Mouse (Mus musculus) spleen, adult 2 months (tissue): ENCODE measurements around the gene Cd19. TPM values are rescaled to one million over a fixed set of nuclear protein-coding genes. Genes with fewer than 3 reads are reported as not detected.

Experiments
- DNase-seq, 2 experiments: peaks; one replicate each; pipeline versions ENCODE4 v3.0.0 to v3.0.0-alpha.2; 2012 to 2021; ENCODE audit warnings: low spot score in 2 of 2, low read depth in 1 of 2
- H3K27ac ChIP-seq: fragments of 200-500 bp; 2 replicates; pipeline ENCODE4 v1.5.1; 2012; ENCODE audit warnings: low read length, inconsistent platforms; ENCODE audit not compliant: insufficient read depth
- H3K27me3 ChIP-seq: fragments of 200-500 bp; 2 replicates; pipeline ENCODE4 v1.6.1; 2012; ENCODE audit warnings: mild to moderate bottlenecking, moderate library complexity, low read length, inconsistent platforms; ENCODE audit not compliant: control insufficient read depth, insufficient read depth
- H3K36me3 ChIP-seq: fragments of 200-500 bp; 2 replicates; pipeline ENCODE4 v1.6.1; 2012; ENCODE audit warnings: mild to moderate bottlenecking, low read length, inconsistent platforms; ENCODE audit not compliant: control insufficient read depth, insufficient read depth
- H3K4me1 ChIP-seq: fragments of 200-500 bp; 2 replicates; pipeline ENCODE4 v1.6.1; 2011; ENCODE audit warnings: inconsistent platforms; ENCODE audit not compliant: control insufficient read depth, insufficient read depth, insufficient read length
- H3K4me3 ChIP-seq: fragments of 200-500 bp; 2 replicates; pipeline ENCODE4 v1.5.1; 2011; ENCODE audit warnings: mild to moderate bottlenecking, inconsistent platforms; ENCODE audit not compliant: insufficient read depth, insufficient read length; ENCODE audit errors: extremely low read depth
- CTCF ChIP-seq: fragments of 200-500 bp; IDR thresholded peaks from 2 replicates; pipeline ENCODE4 v1.5.1; 2011; ENCODE audit warnings: mild to moderate bottlenecking, inconsistent platforms; ENCODE audit not compliant: insufficient read depth, insufficient read length, insufficient replicate concordance; ENCODE audit errors: extremely low read depth
- POLR2A ChIP-seq: fragments of 200-500 bp; IDR thresholded peaks from 2 replicates; pipeline ENCODE4 v1.6.1; 2011; ENCODE audit warnings: low read depth, low read length, inconsistent platforms
- WGBS: fragments of 180-500 bp; shearing (Covaris S2); methylation state at CpG from one replicate; pipeline ENCODE4 v1.1.7; 2018; 5-methylcytosine and 5-hydroxymethylcytosine counted together
- polyA plus RNA-seq: library from polyadenylated mRNA; depleted of rRNA; stranded (reverse); fragments of >200 nt; gene quantifications from 2 replicates; pipeline ENCODE4 v1.2.3, GENCODE M21; 2012; rRNA removed

Gene Cd19
- polyA plus RNA-seq, 1 experiment, result 290 TPM

GRCm38 (mm10) chr7:126369393-126369792 lies 45.3 kb downstream of the Cd19 start, which contains the start of gene Lat:
TSS of gene Lat (minus strand) at chr7:126369570.
- Histone ChIP-seq H3K4me3 (peak within 1 kb of the TSS; percentile 56), H3K27ac (peak within 1 kb of the TSS; percentile 72), H3K36me3 (peaks cover 36% of the 10 kb centered on the region), H3K27me3 (no peaks in the 10 kb centered on the region), H3K4me1 (peaks cover 19% of the 10 kb centered on the region; the same call in 1 of the 2 replicates)
- 6% methylated on average over 13 of the region's 13 CpGs for WGBS
- TF ChIP-seq CTCF (no peak), POLR2A (peak; percentile 35; the same call in 1 of the 2 replicates)
- peak; percentile 58 to 81 for DNase-seq

GRCm38 (mm10) chr7:126368367-126368766 lies 46.3 kb downstream of the Cd19 start:
- WGBS, result 31% methylated on average over 8 of the region's 8 CpGs
- peak overlapping the region; percentile 72 for H3K27ac ChIP-seq
- no peaks in the 10 kb centered on the region for H3K27me3 ChIP-seq
- DNase-seq, result no peak
- peaks cover 19% of the 10 kb centered on the region; the same call in 1 of the 2 replicates for H3K4me1 ChIP-seq
- H3K36me3 ChIP-seq, result peaks cover 33% of the 10 kb centered on the region
- TF ChIP-seq POLR2A (no peak), CTCF (no peak)
- peak overlapping the region; percentile 56 for H3K4me3 ChIP-seq

- 66% methylated on average over 10 of the region's 10 CpGs for WGBS
- H3K4me3 ChIP-seq, result peak overlapping the region; percentile 56; the same call in 1 of the 2 replicates
Observed at GRCm38 (mm10) chr7:126367636-126368035, 47.1 kb downstream of the Cd19 start.

GRCm38 (mm10) chr7:126363038-126363437 lies 51.7 kb downstream of the Cd19 start:
- Histone ChIP-seq H3K27ac (no peak overlapping the region), H3K4me3 (no peak overlapping the region), H3K4me1 (no peaks in the 10 kb centered on the region), H3K36me3 (peaks cover 2% of the 10 kb centered on the region; the same call in 1 of the 2 replicates), H3K27me3 (no peaks in the 10 kb centered on the region)
- DNase-seq, result no peak
- WGBS, result 81% methylated on average over 6 of the region's 6 CpGs
- TF ChIP-seq CTCF (no peak), POLR2A (no peak)

More at GRCm38 (mm10) chr7:126367636-126368035, 47.1 kb downstream of the Cd19 start:
- Histone ChIP-seq H3K27ac (peak overlapping the region; percentile 17; the same call in 1 of the 2 replicates), H3K36me3 (peaks cover 28% of the 10 kb centered on the region), H3K4me1 (peaks cover 19% of the 10 kb centered on the region; the same call in 1 of the 2 replicates), H3K27me3 (no peaks in the 10 kb centered on the region)
- no peak for TF ChIP-seq CTCF
- TF ChIP-seq POLR2A, result no peak
- no peak for DNase-seq

GRCm38 (mm10) chr7:126359049-126359448 lies 55.6 kb downstream of the Cd19 start:
- H3K36me3 ChIP-seq, result no peaks in the 10 kb centered on the region; the same call in 1 of the 2 replicates
- H3K27ac ChIP-seq, result no peak overlapping the region
- no peak for DNase-seq
- no peak overlapping the region for H3K4me3 ChIP-seq
- no peaks in the 10 kb centered on the region for H3K27me3 ChIP-seq
- TF ChIP-seq POLR2A, result no peak
- TF ChIP-seq CTCF, result no peak
- H3K4me1 ChIP-seq, result no peaks in the 10 kb centered on the region; the same call in 1 of the 2 replicates
- WGBS, result 91% methylated on average over 13 of the region's 13 CpGs

Other genes starting within 250 kb of the Cd19 start
- gene Xpo6, start 214.4 kb downstream of the Cd19 start, polyA plus RNA-seq, result 235 and 293 TPM in 2 replicates
- 73.4 and 99.1 TPM in 2 replicates for gene Sbk1, start 142.3 kb downstream of the Cd19 start, polyA plus RNA-seq
- 164 and 223 TPM in 2 replicates for gene Lat, start 45.3 kb downstream of the Cd19 start, polyA plus RNA-seq
- 115 and 208 TPM in 2 replicates for gene Spns1, start 37.4 kb downstream of the Cd19 start, polyA plus RNA-seq
- 9.0 and 10.7 TPM in 2 replicates for gene Nfatc2ip, start 18.2 kb downstream of the Cd19 start, polyA plus RNA-seq
- gene Rabep2, start 13.9 kb upstream of the Cd19 start, polyA plus RNA-seq, result 60.3 and 73.9 TPM in 2 replicates
- 2.4 and 2.6 TPM in 2 replicates for gene Atp2a1, start 48.2 kb upstream of the Cd19 start, polyA plus RNA-seq
- 53.4 and 67.4 TPM in 2 replicates for gene Sh2b1, start 60.5 kb upstream of the Cd19 start, polyA plus RNA-seq
- 51.8 and 58.1 TPM in 2 replicates for gene Tufm, start 72.5 kb upstream of the Cd19 start, polyA plus RNA-seq
- gene Atxn2l, start 88.5 kb upstream of the Cd19 start, polyA plus RNA-seq, result 208 and 311 TPM in 2 replicates
- gene Eif3c, start 151.5 kb upstream of the Cd19 start, polyA plus RNA-seq, result 61.0 and 64.7 TPM in 2 replicates
- 13.6 and 15.8 TPM in 2 replicates for gene Apobr, start 170.1 kb upstream of the Cd19 start, polyA plus RNA-seq
- gene Cln3, start 170.9 kb upstream of the Cd19 start, polyA plus RNA-seq, result 105 and 118 TPM in 2 replicates
- gene Il27, start 180.1 kb upstream of the Cd19 start, polyA plus RNA-seq, result 0.79 and 1.5 TPM in 2 replicates
- 28.8 and 42.3 TPM in 2 replicates for gene Nupr1, start 216.0 kb upstream of the Cd19 start, polyA plus RNA-seq
- gene Sgf29, start 234.4 kb upstream of the Cd19 start, polyA plus RNA-seq, result 31.4 and 32.3 TPM in 2 replicates